Mouse (Mus musculus): ENCODE results near the gene Itprip. TPM values are rescaled to one million over a fixed set of nuclear protein-coding genes. Genes with fewer than 3 reads are reported as not detected.

Gene Itprip
- total and polyA plus RNA-seq, 2 experiments from 2014 or later: 1.5 to 3.5 TPM

GRCm38 (mm10) chr19:47931982-47932638 is 13.0 kb upstream of the Itprip start:
- peak; percentile 80 for TF ChIP-seq CTCF (IDR thresholded peaks at IDR 0.05)
- Histone ChIP-seq H3K4me3 (ENCODE audit: low read depth, low read length) (no peak overlapping the region), H3K9ac (replicated peaks; ENCODE audit: low read length, poor library complexity, severe bottlenecking) (no peak overlapping the region), H3K36me3 (ENCODE audit: insufficient read depth, low read length) (no peaks in the 10 kb centered on the region), H3K27me3 (ENCODE audit: insufficient read depth, low read length) (no peaks in the 10 kb centered on the region), H3K27ac (ENCODE audit: low read depth, low read length) (no peak overlapping the region), H3K4me1 (ENCODE audit: insufficient read depth, low read length) (no peaks in the 10 kb centered on the region), H3K4me2 (ENCODE audit: low read depth, low read length, poor library complexity, severe bottlenecking) (no peak overlapping the region), H3K9me3 (ENCODE audit: low read length) (no peaks in the 10 kb centered on the region)
- WGBS: 43% methylated on average over 7 of the region's 7 CpGs
- DNase-seq (ENCODE audit: low spot score): peak; percentile 74
- no peak for ATAC-seq (ENCODE audit: low FRiP score)

DNA sequence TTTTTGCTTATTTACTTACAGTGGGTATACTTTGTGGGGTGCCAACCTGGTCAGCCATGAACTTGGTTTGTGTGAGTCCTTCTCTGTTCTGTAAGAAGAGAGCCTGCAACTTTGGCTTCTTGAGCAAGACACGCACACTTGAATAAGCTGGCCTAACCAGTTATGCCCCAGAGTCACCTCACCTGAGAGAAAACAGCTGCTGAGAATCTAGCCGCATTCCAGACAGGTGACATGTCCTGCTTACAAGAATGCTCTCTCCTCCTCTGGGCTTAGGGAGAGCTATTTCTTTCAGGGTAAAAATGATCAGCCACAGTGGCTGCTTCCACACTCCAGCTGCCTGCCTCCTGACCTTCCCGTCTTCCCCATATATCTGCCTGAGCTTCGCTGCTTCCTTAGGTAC is 9.9 kb upstream of the Itprip start:
- no peak for ATAC-seq (ENCODE audit: low FRiP score)
- 89% methylated on average over 4 of the region's 4 CpGs for WGBS
- H3K9me3 ChIP-seq (ENCODE audit: low read length): no peaks in the 10 kb centered on the region

GRCm38 (mm10) chr19:47927032-47927431 is 7.9 kb upstream of the Itprip start:
- no peak for DNase-seq (ENCODE audit: low spot score)
- H3K36me3 ChIP-seq (ENCODE audit: insufficient read depth, low read length): no peaks in the 10 kb centered on the region
- TF ChIP-seq CTCF (IDR thresholded peaks at IDR 0.05): no peak
- H3K9me3 ChIP-seq (ENCODE audit: low read length): no peaks in the 10 kb centered on the region
- H3K4me1 ChIP-seq (ENCODE audit: insufficient read depth, low read length): no peaks in the 10 kb centered on the region
- no peaks in the 10 kb centered on the region for H3K27me3 ChIP-seq (ENCODE audit: insufficient read depth, low read length)
- H3K4me3 ChIP-seq (ENCODE audit: low read depth, low read length): no peak overlapping the region
- H3K9ac ChIP-seq (replicated peaks; ENCODE audit: low read length, poor library complexity, severe bottlenecking): no peak overlapping the region
- no peak overlapping the region for H3K4me2 ChIP-seq (ENCODE audit: low read depth, low read length, poor library complexity, severe bottlenecking)
- no peak for ATAC-seq (ENCODE audit: low FRiP score)
- no peak overlapping the region for H3K27ac ChIP-seq (ENCODE audit: low read depth, low read length)
- 93% methylated on average over 2 of the region's 2 CpGs for WGBS

More for the DNA sequence above, 9.9 kb upstream of the Itprip start:
- no peak for TF ChIP-seq CTCF (IDR thresholded peaks at IDR 0.05)
- Histone ChIP-seq H3K4me1 (ENCODE audit: insufficient read depth, low read length) (no peaks in the 10 kb centered on the region), H3K27ac (ENCODE audit: low read depth, low read length) (no peak overlapping the region), H3K4me2 (ENCODE audit: low read depth, low read length, poor library complexity, severe bottlenecking) (no peak overlapping the region), H3K36me3 (ENCODE audit: insufficient read depth, low read length) (no peaks in the 10 kb centered on the region), H3K9ac (replicated peaks; ENCODE audit: low read length, poor library complexity, severe bottlenecking) (no peak overlapping the region), H3K27me3 (ENCODE audit: insufficient read depth, low read length) (no peaks in the 10 kb centered on the region), H3K4me3 (ENCODE audit: low read depth, low read length) (no peak overlapping the region)
- DNase-seq (ENCODE audit: low spot score): no peak

DNA sequence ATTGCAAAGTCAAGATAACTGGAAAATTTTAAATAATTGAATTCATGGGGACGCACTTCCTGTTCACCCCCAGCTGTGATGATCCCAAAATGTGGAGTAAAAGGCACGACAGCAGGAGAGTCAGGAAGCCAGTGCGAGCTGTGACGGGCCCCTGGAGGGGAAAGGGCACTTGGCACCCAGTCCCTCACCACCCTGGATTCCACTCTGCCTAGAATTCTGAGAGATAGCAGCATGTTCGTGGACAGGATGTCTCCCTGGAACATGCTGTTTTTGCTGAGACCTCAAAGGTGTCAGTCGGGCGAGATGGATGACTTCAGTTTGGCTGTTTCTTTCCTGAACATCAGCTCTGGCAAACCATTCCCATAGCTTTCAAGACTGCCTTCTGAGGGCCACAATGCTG is 6.7 kb upstream of the Itprip start:
- no peaks in the 10 kb centered on the region for H3K9me3 ChIP-seq (ENCODE audit: low read length)
- H3K4me2 ChIP-seq (ENCODE audit: low read depth, low read length, poor library complexity, severe bottlenecking): no peak overlapping the region
- H3K36me3 ChIP-seq (ENCODE audit: insufficient read depth, low read length): no peaks in the 10 kb centered on the region
- 78% methylated on average over 7 of the region's 7 CpGs for WGBS
- H3K4me1 ChIP-seq (ENCODE audit: insufficient read depth, low read length): no peaks in the 10 kb centered on the region
- H3K9ac ChIP-seq (replicated peaks; ENCODE audit: low read length, poor library complexity, severe bottlenecking): no peak overlapping the region
- ATAC-seq (ENCODE audit: low FRiP score) (no peak), DNase-seq (ENCODE audit: low spot score) (no peak)
- no peak overlapping the region for H3K27ac ChIP-seq (ENCODE audit: low read depth, low read length)
- TF ChIP-seq CTCF (IDR thresholded peaks at IDR 0.05): no peak
- no peaks in the 10 kb centered on the region for H3K27me3 ChIP-seq (ENCODE audit: insufficient read depth, low read length)
- no peak overlapping the region for H3K4me3 ChIP-seq (ENCODE audit: low read depth, low read length)

- Histone ChIP-seq H3K27ac (ENCODE audit: low read depth, low read length) (no peak overlapping the region), H3K9me3 (ENCODE audit: low read length) (no peaks in the 10 kb centered on the region), H3K4me1 (ENCODE audit: insufficient read depth, low read length) (peaks cover 2% of the 10 kb centered on the region; the same call in 1 of the 2 replicates), H3K9ac (replicated peaks; ENCODE audit: low read length, poor library complexity, severe bottlenecking) (no peak overlapping the region), H3K4me3 (ENCODE audit: low read depth, low read length) (peak overlapping the region; percentile 75), H3K4me2 (ENCODE audit: low read depth, low read length, poor library complexity, severe bottlenecking) (peak overlapping the region; percentile 95), H3K27me3 (ENCODE audit: insufficient read depth, low read length) (no peaks in the 10 kb centered on the region), H3K36me3 (ENCODE audit: insufficient read depth, low read length) (no peaks in the 10 kb centered on the region)
- WGBS: 4% methylated on average over 8 of the region's 8 CpGs
- ATAC-seq (ENCODE audit: low FRiP score) (no peak), DNase-seq (ENCODE audit: low spot score) (no peak)
- TF ChIP-seq CTCF (IDR thresholded peaks at IDR 0.05): no peak
These were observed 872 bp upstream of the Itprip start for GRCm38 (mm10) chr19:47919966-47920375.

DNA sequence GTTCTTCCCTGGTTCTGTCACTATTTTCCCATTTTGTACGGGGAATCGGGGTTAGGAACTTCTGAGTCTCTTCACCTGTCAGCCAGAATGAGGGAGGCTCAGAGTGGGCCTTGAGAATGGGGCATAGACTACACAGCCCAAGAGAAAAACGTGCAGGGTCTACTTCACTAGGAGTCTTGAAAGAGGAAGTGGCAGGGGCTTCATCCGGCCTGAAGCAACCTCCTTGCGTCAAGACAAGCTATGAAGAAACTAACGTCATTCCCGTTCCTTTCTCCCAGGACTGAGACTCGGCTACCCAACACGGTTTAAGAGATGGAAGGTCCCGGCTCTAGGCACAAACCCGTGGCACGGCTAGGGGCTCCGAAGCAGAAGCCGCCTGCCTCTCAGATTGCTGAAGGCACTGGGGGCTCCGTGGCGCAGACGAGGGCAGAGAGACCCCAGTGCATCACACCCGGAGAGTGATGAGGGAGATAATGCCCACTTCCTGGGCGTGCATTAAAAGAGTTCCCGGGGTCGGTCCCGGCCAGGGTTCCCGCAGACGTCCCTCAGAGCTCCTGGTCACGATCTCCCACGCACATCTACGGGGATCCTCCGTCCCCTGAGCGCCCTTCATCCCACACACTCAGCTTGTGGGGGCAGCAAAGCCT is 521 bp downstream of the Itprip start:
- ATAC-seq (ENCODE audit: low FRiP score): peak; percentile 45

More for the DNA sequence above, 521 bp downstream of the Itprip start:
- peak overlapping the region; percentile 75 for H3K4me3 ChIP-seq (ENCODE audit: low read depth, low read length)
- peak overlapping the region; percentile 95 for H3K4me2 ChIP-seq (ENCODE audit: low read depth, low read length, poor library complexity, severe bottlenecking)
- no peak for TF ChIP-seq CTCF (IDR thresholded peaks at IDR 0.05)
- H3K36me3 ChIP-seq (ENCODE audit: insufficient read depth, low read length): no peaks in the 10 kb centered on the region
- H3K9ac ChIP-seq (replicated peaks; ENCODE audit: low read length, poor library complexity, severe bottlenecking): peak overlapping the region; percentile 73
- H3K27ac ChIP-seq (ENCODE audit: low read depth, low read length): no peak overlapping the region
- H3K27me3 ChIP-seq (ENCODE audit: insufficient read depth, low read length): no peaks in the 10 kb centered on the region
- no peak for DNase-seq (ENCODE audit: low spot score)
- 1% methylated on average over 26 of the region's 29 CpGs for WGBS
- H3K4me1 ChIP-seq (ENCODE audit: insufficient read depth, low read length): peaks cover 2% of the 10 kb centered on the region; the same call in 1 of the 2 replicates
- no peaks in the 10 kb centered on the region for H3K9me3 ChIP-seq (ENCODE audit: low read length)

Measured in midbrain, postnatal 0 days (tissue).